Mouse (Mus musculus) liver, embryonic 14.5 days (tissue): Measurements from ENCODE around the gene Def6. TPM values are rescaled to one million over a fixed set of nuclear protein-coding genes. Genes with fewer than 3 reads are reported as not detected.
A peak's percentile ranks its signal among the peaks of the same experiment; 100 is the strongest.

Source experiments
- ATAC-seq: fragments of 200-750 bp; cut with Nextera tagmentation; 2 replicates; pipeline ENCODE4 v1.8.0; 2017; ENCODE audit warnings: moderate number of reproducible peaks, mild to moderate bottlenecking, moderate library complexity; ENCODE audit not compliant: insufficient read depth
- DNase-seq, 3 experiments: peaks; one replicate each; pipeline ENCODE4 v3.0.0-alpha.2; 2012 to 2013; ENCODE audit warnings: low read depth in 3 of 3, low spot score in 3 of 3
- H3K27ac ChIP-seq: fragments of 300-500 bp; sonication (generic); 2 replicates; pipeline ENCODE4 v1.5.1; 2014; ENCODE audit warnings: moderate library complexity, mild to moderate bottlenecking, control low read depth, inconsistent platforms
- H3K27me3 ChIP-seq: fragments of 300-500 bp; sonication (generic); 2 replicates; pipeline ENCODE4 v1.6.1; 2014; ENCODE audit warnings: mild to moderate bottlenecking, low read length, moderate library complexity; ENCODE audit not compliant: control insufficient read depth, insufficient read depth
- H3K36me3 ChIP-seq: fragments of 300-500 bp; sonication (generic); replicated peaks from 2 replicates; pipeline ENCODE4 v1.6.1; 2014; ENCODE audit warnings: low read depth; ENCODE audit not compliant: control insufficient read depth, insufficient read depth
- H3K4me1 ChIP-seq, 2 experiments: fragments of 200-500 bp in 1 of 2; fragments of 300-500 bp in 1 of 2; sonication (generic) in 1 of 2; replicated peaks; 2 replicates each; pipeline ENCODE4 v1.6.1; 2012 to 2014; ENCODE audit warnings: antibody characterized with exemption in 1 of 2, inconsistent platforms in 1 of 2, low read length in 1 of 2; ENCODE audit not compliant: control insufficient read depth in 2 of 2, insufficient read depth in 2 of 2
- H3K4me2 ChIP-seq: fragments of 300-500 bp; sonication (generic); 2 replicates; pipeline ENCODE4 v1.6.1; 2014; ENCODE audit warnings: low read depth, mild to moderate bottlenecking, control low read depth, moderate library complexity
- H3K4me3 ChIP-seq, 2 experiments: fragments of 200-500 bp in 1 of 2; fragments of 300-500 bp in 1 of 2; sonication (generic) in 1 of 2; 2 replicates each; pipeline ENCODE4 v1.5.1; 2012 to 2014; ENCODE audit warnings: low read depth in 2 of 2, low read length in 2 of 2, mild to moderate bottlenecking in 2 of 2, control low read depth in 1 of 2, inconsistent platforms in 1 of 2, moderate library complexity in 1 of 2; ENCODE audit not compliant: insufficient read depth in 1 of 2
- H3K9ac ChIP-seq: fragments of 300-500 bp; sonication (generic); replicated peaks from 2 replicates; pipeline ENCODE4 v1.6.1; 2014; ENCODE audit warnings: mild to moderate bottlenecking, control low read depth, moderate library complexity
- H3K9me3 ChIP-seq: fragments of 300-500 bp; sonication (generic); 2 replicates; pipeline ENCODE4 v1.6.1; 2016; ENCODE audit warnings: low read length, mixed read lengths; ENCODE audit not compliant: control insufficient read depth
- CTCF ChIP-seq: IDR thresholded peaks from 2 replicates; pipeline ENCODE4 v1.5.1; 2016; ENCODE audit warnings: antibody characterized with exemption, low read depth, control low read depth
- EP300 ChIP-seq: IDR thresholded peaks from 2 replicates; pipeline ENCODE4 v1.6.1; 2016; ENCODE audit warnings: antibody characterized with exemption, low read depth
- WGBS: fragments of 180-500 bp; shearing (Covaris S2); extraction: QIAGEN DNeasy Blood & Tissue Kit; methylation state at CpG from one replicate; pipeline ENCODE4 v1.1.7; 2014; ENCODE audit not compliant: insufficient replicate concordance; 5-methylcytosine and 5-hydroxymethylcytosine counted together
- polyA plus RNA-seq, 2 experiments: library from polyadenylated mRNA; depleted of rRNA in 1 of 2; stranded (reverse) in 1 of 2; unstranded in 1 of 2; fragments of >200 nt; fragmentation: Nextera tagmentation in 1 of 2; extraction: Ambion mirVana in 1 of 2; gene quantifications; 2 replicates each; pipeline versions ENCODE4 v1.2.1 to v1.2.3; 2012 to 2014

Gene Def6
- polyA plus RNA-seq, 2 experiments, result 5.7 to 10.4 TPM

- Histone ChIP-seq H3K4me2 (0 out of 2 replicates have a peak overlapping the region, but pooled peaks have one; percentile 13), H3K27me3 (no peaks in the 10 kb centered on the region), H3K4me1 (peaks cover 0 to 22% of the 10 kb centered on the region in 2 experiments; a peak in 2 of 4 replicates), H3K27ac (no peak overlapping the region), H3K36me3 (no peaks in the 10 kb centered on the region), H3K9ac (no peak overlapping the region), H3K4me3 (no peak overlapping the region), H3K9me3 (no peaks in the 10 kb centered on the region)
- 41% methylated on average over 11 of the region's 11 CpGs for WGBS
- DNase-seq (no peak), ATAC-seq (no peak)
- no peak for TF ChIP-seq EP300
- TF ChIP-seq CTCF, result 0 out of 2 replicates have a peak, but pooled peaks have one; percentile 11
Observed at GRCm38 (mm10) chr17:28246640-28247039, 39.1 kb downstream of the Def6 start.

GRCm38 (mm10) chr17:28247613-28248012, 40.0 kb downstream of the Def6 start:
- DNase-seq (no peak), ATAC-seq (0 out of 2 replicates have a peak, but pooled peaks have one; percentile 32)
- H3K4me2 ChIP-seq, result 0 out of 2 replicates have a peak overlapping the region, but pooled peaks have one; percentile 13
- H3K27ac ChIP-seq, result no peak overlapping the region
- TF ChIP-seq EP300, result no peak
- no peak for TF ChIP-seq CTCF
- H3K9ac ChIP-seq, result no peak overlapping the region
- H3K4me3 ChIP-seq, result no peak overlapping the region
- no peaks in the 10 kb centered on the region for H3K9me3 ChIP-seq
- 23% methylated on average over 6 of the region's 6 CpGs for WGBS
- no peaks in the 10 kb centered on the region for H3K27me3 ChIP-seq
- H3K4me1 ChIP-seq, result peaks cover 0 to 22% of the 10 kb centered on the region in 2 experiments; a peak in 2 of 4 replicates
- no peaks in the 10 kb centered on the region for H3K36me3 ChIP-seq

GRCm38 (mm10) chr17:28249062-28249461, 41.5 kb downstream of the Def6 start:
- H3K4me2 ChIP-seq, result no peak overlapping the region
- no peaks in the 10 kb centered on the region for H3K27me3 ChIP-seq
- H3K4me3 ChIP-seq, result no peak overlapping the region
- H3K4me1 ChIP-seq, result peaks cover 0 to 22% of the 10 kb centered on the region in 2 experiments; a peak in 2 of 4 replicates
- ATAC-seq, result no peak
- no peak for TF ChIP-seq EP300
- TF ChIP-seq CTCF, result no peak
- DNase-seq, result no peak
- whole genome bisulfite sequencing, result 39% methylated on average over 12 of the region's 12 CpGs
- no peaks in the 10 kb centered on the region for H3K9me3 ChIP-seq
- H3K9ac ChIP-seq, result no peak overlapping the region
- H3K27ac ChIP-seq, result no peak overlapping the region
- H3K36me3 ChIP-seq, result no peaks in the 10 kb centered on the region

- TF ChIP-seq EP300, result no peak
- no peak for TF ChIP-seq CTCF
- H3K27me3 ChIP-seq, result no peaks in the 10 kb centered on the region
- 54% methylated on average over 12 of the region's 12 CpGs for WGBS
- no peak overlapping the region for H3K27ac ChIP-seq
- no peaks in the 10 kb centered on the region for H3K36me3 ChIP-seq
- H3K4me1 ChIP-seq, result peaks cover 0 to 29% of the 10 kb centered on the region in 2 experiments; a peak in 2 of 4 replicates
- no peak overlapping the region for H3K4me2 ChIP-seq
- H3K9me3 ChIP-seq, result no peaks in the 10 kb centered on the region
- H3K9ac ChIP-seq, result no peak overlapping the region
- no peak overlapping the region for H3K4me3 ChIP-seq
- DNase-seq, result no peak
- no peak for ATAC-seq
Observed at GRCm38 (mm10) chr17:28251579-28252280, 44.2 kb downstream of the Def6 start.

GRCm38 (mm10) chr17:28252281-28252648, 44.7 kb downstream of the Def6 start:
- DNase-seq (no peak), ATAC-seq (no peak)
- H3K4me3 ChIP-seq, result no peak overlapping the region
- H3K9me3 ChIP-seq, result no peaks in the 10 kb centered on the region
- no peak overlapping the region for H3K9ac ChIP-seq
- no peak for TF ChIP-seq EP300
- no peak for TF ChIP-seq CTCF
- WGBS, result 81% methylated on average over 5 of the region's 5 CpGs
- peaks cover 0 to 31% of the 10 kb centered on the region in 2 experiments; a peak in 2 of 4 replicates for H3K4me1 ChIP-seq
- H3K27ac ChIP-seq, result no peak overlapping the region
- no peaks in the 10 kb centered on the region for H3K27me3 ChIP-seq
- H3K4me2 ChIP-seq, result no peak overlapping the region
- H3K36me3 ChIP-seq, result no peaks in the 10 kb centered on the region
